Mouse (Mus musculus) neutrophil, adult 5-6 weeks (primary cell): ENCODE measurements around the gene Tial1. TPM values are rescaled to one million over a fixed set of nuclear protein-coding genes. Genes with fewer than 3 reads are reported as not detected.

Experiments used
- total RNA-seq: library from RNA; stranded (forward); fragments of 200-1000 nt; gene quantifications from 2 replicates; pipeline ENCODE4 v1.2.3, GENCODE M21; 2017

The Tial1 gene
- total RNA-seq, 1 experiment from 2014 or later: 109 TPM

Other genes with a start within 250 kb of the Tial1 start
- 5.8 and 7.1 TPM in 2 replicates for gene Armc5, start 224.4 kb downstream of the Tial1 start, total RNA-seq
- gene 9130023H24Rik, start 223.7 kb downstream of the Tial1 start, total RNA-seq: 5.2 and 5.6 TPM in 2 replicates
- 0.70 and 1.2 TPM in 2 replicates for gene Tgfb1i1, start 214.9 kb downstream of the Tial1 start, total RNA-seq
- not detected in 2 replicates for gene Slc5a2, start 196.1 kb downstream of the Tial1 start, total RNA-seq
- gene BC017158, start 163.5 kb downstream of the Tial1 start, total RNA-seq: 10.4 and 11.4 TPM in 2 replicates
- 27.0 and 28.9 TPM in 2 replicates for gene Rgs10, start 43.0 kb downstream of the Tial1 start, total RNA-seq
- gene Bag3, start 61.9 kb upstream of the Tial1 start, total RNA-seq: 0.70 and 0.98 TPM in 2 replicates
- 67.3 and 70.7 TPM in 2 replicates for gene Inpp5f, start 149.6 kb upstream of the Tial1 start, total RNA-seq